Mouse (Mus musculus): Measurements from ENCODE around the gene Vmn2r80. TPM values are rescaled to one million over a fixed set of nuclear protein-coding genes. Genes with fewer than 3 reads are reported as not detected.

The Vmn2r80 gene
- polyA plus RNA-seq, 1 experiment from 2014 or later, result not detected

Other genes with a start within 250 kb of the Vmn2r80 start
- not detected in 2 replicates for gene Olfr1354, start 235.6 kb upstream of the Vmn2r80 start, polyA plus RNA-seq (2015; fragmentation: Nextera tagmentation; extraction: Ambion mirVana)
- gene Olfr8, start 198.1 kb upstream of the Vmn2r80 start, polyA plus RNA-seq (2015; fragmentation: Nextera tagmentation; extraction: Ambion mirVana), result not detected in 2 replicates
- gene Olfr1353, start 185.5 kb upstream of the Vmn2r80 start, polyA plus RNA-seq (2015; fragmentation: Nextera tagmentation; extraction: Ambion mirVana), result not detected in 2 replicates
- not detected in 2 replicates for gene Olfr1352, start 167.7 kb upstream of the Vmn2r80 start, polyA plus RNA-seq (2015; fragmentation: Nextera tagmentation; extraction: Ambion mirVana)
- not detected in 2 replicates for gene Olfr1351, start 136.3 kb upstream of the Vmn2r80 start, polyA plus RNA-seq (2015; fragmentation: Nextera tagmentation; extraction: Ambion mirVana)
- not detected in 2 replicates for gene Olfr57, start 120.0 kb upstream of the Vmn2r80 start, polyA plus RNA-seq (2015; fragmentation: Nextera tagmentation; extraction: Ambion mirVana)
- 27.9 and 31.1 TPM in 2 replicates for gene 2610008E11Rik, start 51.2 kb upstream of the Vmn2r80 start, polyA plus RNA-seq (2015; fragmentation: Nextera tagmentation; extraction: Ambion mirVana)
- not detected in 2 replicates for gene Vmn2r81, start 98.9 kb downstream of the Vmn2r80 start, polyA plus RNA-seq (2015; fragmentation: Nextera tagmentation; extraction: Ambion mirVana)
- not detected in 2 replicates for gene Vmn2r82, start 207.8 kb downstream of the Vmn2r80 start, polyA plus RNA-seq (2015; fragmentation: Nextera tagmentation; extraction: Ambion mirVana)

All from lung, embryonic 15.5 days (tissue).